ENCODE assay signal across 8 mouse cellular contexts in the genomic region with DNA sequence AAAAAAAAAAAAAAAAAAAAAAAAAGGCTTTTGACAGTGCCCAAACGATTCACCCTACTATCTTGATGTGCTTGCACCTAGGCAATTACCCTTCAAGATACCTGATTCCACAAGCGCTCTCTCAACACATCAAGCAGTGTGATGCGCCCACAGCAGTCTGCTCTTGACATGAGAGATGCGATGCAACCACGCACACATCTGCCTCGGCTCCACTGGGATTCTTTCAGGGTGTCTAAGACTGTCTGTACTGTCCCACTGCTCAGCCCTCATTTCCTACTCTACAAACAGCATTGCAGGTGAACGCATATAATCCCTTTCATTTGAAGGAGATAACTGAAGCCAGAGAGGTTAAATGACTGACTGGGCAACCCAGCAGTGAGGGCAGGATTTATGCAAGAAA. TPM values are rescaled to one million over a fixed set of nuclear protein-coding genes. Genes with fewer than 3 reads are reported as not detected.
DNase-seq lines count a peak whose midpoint lies in the region; ATAC-seq lines count a peak whose summit lies in the region.

No protein-coding gene starts in this region.

- 53% methylated on average over 7 of the region's 7 CpGs for WGBS in intestine, embryonic 15.5 days
- WGBS in neural tube, embryonic 13.5 days: 57% methylated on average over 7 of the region's 7 CpGs

- peaks cover 2% of the 10 kb centered on the region for H3K27me3 ChIP-seq in megakaryocyte, embryonic 14.5 days (replicated peaks)
- H3K27me3 ChIP-seq in intestine, embryonic 15.5 days (replicated peaks): no peaks in the 10 kb centered on the region
- H3K27me3 ChIP-seq in neural tube, embryonic 13.5 days: no peaks in the 10 kb centered on the region

- H3K9ac ChIP-seq in intestine, embryonic 15.5 days: peak overlapping the region; percentile 88
- H3K9ac ChIP-seq in neural tube, embryonic 13.5 days: peak overlapping the region; percentile 98

- DNase-seq in embryo, embryonic 10.5 days (ENCODE audit: low spot score): peak; percentile 7
- DNase-seq in embryo, embryonic 11 days: no peak
- no peak for DNase-seq in adrenal gland, postnatal 4 days (ENCODE audit: low spot score in 2 of 2)
- no peak for DNase-seq in cerebellum, adult 8-10 months

- 0 out of 2 replicates have a peak overlapping the region, but pooled peaks have one; percentile 85 for H3K27ac ChIP-seq in intestine, embryonic 15.5 days
- H3K27ac ChIP-seq in neural tube, embryonic 13.5 days (replicated peaks): 0 out of 2 replicates have a peak overlapping the region, but pooled peaks have one; percentile 91

- H3K9me3 ChIP-seq in megakaryocyte, embryonic 14.5 days: no peaks in the 10 kb centered on the region
- H3K9me3 ChIP-seq in intestine, embryonic 15.5 days: no peaks in the 10 kb centered on the region
- H3K9me3 ChIP-seq in neural tube, embryonic 13.5 days: no peaks in the 10 kb centered on the region

- H3K4me3 ChIP-seq in megakaryocyte, embryonic 14.5 days (replicated peaks): peak overlapping the region; percentile 93
- H3K4me3 ChIP-seq in intestine, embryonic 15.5 days (replicated peaks): peak overlapping the region; percentile 96
- peak overlapping the region; percentile 99 for H3K4me3 ChIP-seq in neural tube, embryonic 13.5 days

- no peak; the same call in 1 of the 2 replicates for ATAC-seq in megakaryocyte, adult 5-6 weeks (ENCODE audit: poor library complexity, severe bottlenecking)
- no peak for ATAC-seq in intestine, embryonic 15.5 days
- ATAC-seq in neural tube, embryonic 13.5 days (ENCODE audit: low read depth): peak; percentile 30; the same call in 1 of the 2 replicates

- H3K4me1 ChIP-seq in megakaryocyte, embryonic 14.5 days: peaks cover 31% of the 10 kb centered on the region
- H3K4me1 ChIP-seq in intestine, embryonic 15.5 days (replicated peaks): peaks cover 11% of the 10 kb centered on the region
- H3K4me1 ChIP-seq in neural tube, embryonic 13.5 days (replicated peaks): peaks cover 24% of the 10 kb centered on the region

- peak overlapping the region; percentile 70 for H3K4me2 ChIP-seq in intestine, embryonic 15.5 days (replicated peaks)
- H3K4me2 ChIP-seq in neural tube, embryonic 13.5 days: peak overlapping the region; percentile 96

- H3K36me3 ChIP-seq in megakaryocyte, embryonic 14.5 days (replicated peaks; ENCODE audit: low read length): peaks cover 47% of the 10 kb centered on the region
- H3K36me3 ChIP-seq in intestine, embryonic 15.5 days: peaks cover 16% of the 10 kb centered on the region; the same call in 1 of the 2 replicates
- H3K36me3 ChIP-seq in neural tube, embryonic 13.5 days: peaks cover 39% of the 10 kb centered on the region

RNA-seq across cellular contexts. Expression of a gene that starts 1.2 kb away (rescaled TPM):
- 5.1 and 12.1 TPM in 2 replicates for polyA plus RNA-seq in megakaryocyte, embryonic 14.5 days (2012; ENCODE audit: insufficient read depth, low replicate concordance)
- 15.0 and 18.4 TPM in 2 replicates for total RNA-seq in megakaryocyte, adult 5-6 weeks (2015)
- total RNA-seq in megakaryocyte, adult 5-6 weeks (2017): 43.3 and 58.0 TPM in 2 replicates
- 46.0 and 46.1 TPM in 2 replicates for polyA plus RNA-seq in intestine, embryonic 15.5 days (2015; fragmentation: Nextera tagmentation; extraction: Ambion mirVana)
- polyA plus RNA-seq in neural tube, embryonic 13.5 days (2015; fragmentation: Nextera tagmentation; extraction: Ambion mirVana): 95.5 and 104 TPM in 2 replicates
- total RNA-seq in adrenal gland, postnatal 4 days (2021): 100 to 1,000 TPM; 134 to 162 TPM

RNA-seq across cellular contexts. Expression of a gene that starts 46.0 kb away (rescaled TPM):
- 0.69 and 1.2 TPM in 2 replicates for polyA plus RNA-seq in megakaryocyte, embryonic 14.5 days (2012; ENCODE audit: insufficient read depth, low replicate concordance)
- 0.59 and 1.1 TPM in 2 replicates for total RNA-seq in megakaryocyte, adult 5-6 weeks (2015)
- 1.6 and 1.7 TPM in 2 replicates for total RNA-seq in megakaryocyte, adult 5-6 weeks (2017)
- polyA plus RNA-seq in intestine, embryonic 15.5 days (2015; fragmentation: Nextera tagmentation; extraction: Ambion mirVana): 6.3 and 6.9 TPM in 2 replicates
- polyA plus RNA-seq in neural tube, embryonic 13.5 days (2015; fragmentation: Nextera tagmentation; extraction: Ambion mirVana): 1.6 and 1.9 TPM in 2 replicates
- 10 to 100 TPM; 26.9 to 29.6 TPM for total RNA-seq in adrenal gland, postnatal 4 days (2021)
